Mouse (Mus musculus): ENCODE results near the gene Ranbp2. TPM values are rescaled to one million over a fixed set of nuclear protein-coding genes. Genes with fewer than 3 reads are reported as not detected.

Ranbp2 gene
- polyA plus RNA-seq, 1 experiment = 42.2 TPM

DNA sequence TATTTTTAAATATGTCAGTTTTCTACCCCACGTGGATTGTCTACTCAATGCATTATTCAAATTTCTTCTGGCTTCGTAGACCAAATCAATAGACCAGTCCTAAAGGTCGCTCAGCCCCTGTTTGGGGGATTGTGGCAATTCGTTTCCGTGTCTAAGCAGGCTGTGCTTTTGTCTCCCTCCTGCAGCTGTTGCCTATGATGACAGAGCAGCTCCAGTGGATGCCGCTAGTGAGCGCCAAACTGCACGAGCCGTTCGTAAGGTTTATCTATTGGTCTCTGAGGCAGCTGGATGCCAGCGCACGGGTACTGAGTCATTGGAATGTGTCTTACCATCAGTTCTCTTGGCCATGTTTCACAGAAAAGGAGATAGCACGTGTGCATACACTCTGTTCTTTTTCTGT lies 93.9 kb downstream of the Ranbp2 start:
- Histone ChIP-seq H3K4me1 (ENCODE audit: control insufficient read depth, insufficient read depth, low read length) (no peaks in the 10 kb centered on the region), H3K27ac (ENCODE audit: insufficient read depth, low read depth, low read length) (no peak overlapping the region), H3K4me3 (ENCODE audit: insufficient read depth, low read length) (no peak overlapping the region)
- no peak for TF ChIP-seq POLR2A (IDR thresholded peaks at IDR 0.05; ENCODE audit: borderline replicate concordance, low read depth, low read length)
- TF ChIP-seq CTCF (IDR thresholded peaks at IDR 0.05; ENCODE audit: low read depth, low read length) = no peak

Other genes with a start within 250 kb of the Ranbp2 start
- gene AW822073, start 222.0 kb upstream of the Ranbp2 start, polyA plus RNA-seq (2012; ENCODE audit: insufficient read depth, insufficient read length, missing spikeins) = 0.28 TPM in 1 of 2 replicates, not detected in the other
- gene Duxf3, start 214.2 kb upstream of the Ranbp2 start, polyA plus RNA-seq (2012; ENCODE audit: insufficient read depth, insufficient read length, missing spikeins) = 0.80 TPM in 1 of 2 replicates, not detected in the other
- not detected in 2 replicates for gene Gm4981, start 210.2 kb upstream of the Ranbp2 start, polyA plus RNA-seq (2012; ENCODE audit: insufficient read depth, insufficient read length, missing spikeins)
- 25.0 and 33.4 TPM in 2 replicates for gene Gcc2, start 191.4 kb upstream of the Ranbp2 start, polyA plus RNA-seq (2012; ENCODE audit: insufficient read depth, insufficient read length, missing spikeins)
- gene Lims1, start 123.5 kb upstream of the Ranbp2 start, polyA plus RNA-seq (2012; ENCODE audit: insufficient read depth, insufficient read length, missing spikeins) = 81.4 and 82.5 TPM in 2 replicates
- gene Ccdc138, start 51.0 kb downstream of the Ranbp2 start, polyA plus RNA-seq (2012; ENCODE audit: insufficient read depth, insufficient read length, missing spikeins) = 1.1 and 1.9 TPM in 2 replicates
- gene Edar, start 228.7 kb downstream of the Ranbp2 start, polyA plus RNA-seq (2012; ENCODE audit: insufficient read depth, insufficient read length, missing spikeins) = not detected in 2 replicates

All from bone marrow macrophage, adult 2 months (primary cell).